Mouse (Mus musculus) embryonic facial prominence, embryonic 15.5 days (tissue): ENCODE results near the gene Emilin2. TPM values are rescaled to one million over a fixed set of nuclear protein-coding genes. Genes with fewer than 3 reads are reported as not detected.

Source experiments
- ATAC-seq: fragments of 200-750 bp; cut with Nextera tagmentation; 2 replicates; pipeline ENCODE4 v1.8.0; 2017; ENCODE audit warnings: low read depth, moderate TSS enrichment; ENCODE audit not compliant: insufficient number of reproducible peaks, low FRiP score, low TSS enrichment
- H3K27ac ChIP-seq: fragments of 300-500 bp; sonication (generic); replicated peaks from 2 replicates; pipeline ENCODE4 v1.5.1; 2015; ENCODE audit warnings: mild to moderate bottlenecking, inconsistent platforms
- H3K27me3 ChIP-seq: fragments of 300-500 bp; sonication (generic); 2 replicates; pipeline ENCODE4 v1.6.1; 2015; ENCODE audit warnings: inconsistent platforms
- H3K36me3 ChIP-seq: fragments of 300-500 bp; sonication (generic); 2 replicates; pipeline ENCODE4 v1.6.1; 2015; ENCODE audit warnings: mild to moderate bottlenecking, inconsistent platforms
- H3K4me1 ChIP-seq: fragments of 300-500 bp; sonication (generic); 2 replicates; pipeline ENCODE4 v1.6.1; 2015; ENCODE audit warnings: inconsistent platforms
- H3K4me2 ChIP-seq: fragments of 300-500 bp; sonication (generic); replicated peaks from 2 replicates; pipeline ENCODE4 v1.6.1; 2015; ENCODE audit warnings: mild to moderate bottlenecking, inconsistent platforms
- H3K4me3 ChIP-seq: fragments of 300-500 bp; sonication (generic); replicated peaks from 2 replicates; pipeline ENCODE4 v1.5.1; 2015; ENCODE audit warnings: mild to moderate bottlenecking, inconsistent platforms
- H3K9ac ChIP-seq: fragments of 300-500 bp; sonication (generic); 2 replicates; pipeline ENCODE4 v1.6.1; 2015; ENCODE audit warnings: inconsistent platforms
- H3K9me3 ChIP-seq: fragments of 300-500 bp; sonication (generic); replicated peaks from 2 replicates; pipeline ENCODE4 v1.6.1; 2016; ENCODE audit warnings: inconsistent platforms
- WGBS: fragments of 180-500 bp; shearing (Covaris S2); methylation state at CpG from one replicate; pipeline ENCODE4 v1.1.7; 2015; 5-methylcytosine and 5-hydroxymethylcytosine counted together
- polyA plus RNA-seq: library from polyadenylated mRNA; unstranded; fragments of >200 nt; fragmentation: Nextera tagmentation; extraction: Ambion mirVana; gene quantifications from 2 replicates; pipeline ENCODE4 v1.2.1, GENCODE M21; 2015

The Emilin2 gene
- polyA plus RNA-seq, 1 experiment from 2014 or later, result 26.3 TPM

DNA sequence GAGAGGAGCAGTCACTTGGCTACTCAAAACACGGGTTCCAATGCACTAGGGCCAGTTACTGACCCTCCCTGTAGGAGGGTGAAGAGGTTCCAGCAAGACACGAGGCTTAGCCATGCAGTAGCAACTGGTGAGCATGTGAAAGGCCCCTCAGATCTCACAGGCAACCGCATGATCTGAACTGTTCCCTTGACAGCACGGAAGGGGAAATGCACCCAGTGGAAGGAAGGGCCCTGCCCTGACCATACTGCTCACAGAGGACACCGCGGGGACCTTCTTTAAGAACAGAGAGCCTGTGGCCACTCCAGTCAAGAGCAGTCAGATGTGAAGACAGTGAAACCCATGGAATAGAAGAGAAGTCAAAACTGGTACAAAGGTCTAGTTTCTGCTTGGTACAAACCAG lies 48.6 kb downstream of the Emilin2 start:
- Histone ChIP-seq H3K27me3 (no peaks in the 10 kb centered on the region), H3K4me1 (peaks cover 6% of the 10 kb centered on the region; the same call in 1 of the 2 replicates), H3K36me3 (no peaks in the 10 kb centered on the region), H3K27ac (no peak overlapping the region), H3K4me2 (no peak overlapping the region), H3K9me3 (no peaks in the 10 kb centered on the region), H3K9ac (no peak overlapping the region), H3K4me3 (no peak overlapping the region)
- ATAC-seq, result no peak
- WGBS, result 78% methylated on average over 6 of the region's 6 CpGs

DNA sequence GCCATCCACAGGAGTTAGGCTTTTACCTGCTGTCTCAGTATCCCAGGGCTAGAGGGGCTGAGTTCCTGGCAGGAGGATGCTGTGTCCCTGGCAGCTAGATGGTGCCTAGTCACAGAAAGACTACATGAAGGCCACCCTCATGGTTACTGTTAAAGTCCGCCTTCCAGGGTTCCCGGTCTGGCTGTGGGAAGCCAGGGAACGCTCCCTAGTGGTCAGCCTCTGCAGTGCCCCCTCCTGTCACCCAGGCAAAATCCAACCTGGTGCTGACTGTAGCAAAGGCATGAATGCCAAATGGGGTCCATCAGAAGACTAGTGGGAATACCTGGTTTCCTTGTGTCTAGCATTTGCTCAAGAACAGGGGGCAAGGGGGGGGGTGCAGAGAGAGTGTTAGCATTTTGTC lies 51.1 kb downstream of the Emilin2 start:
- peaks cover 6% of the 10 kb centered on the region; the same call in 1 of the 2 replicates for H3K4me1 ChIP-seq
- no peaks in the 10 kb centered on the region for H3K36me3 ChIP-seq
- 35% methylated on average over 3 of the region's 3 CpGs for WGBS
- no peak overlapping the region for H3K9ac ChIP-seq
- H3K9me3 ChIP-seq, result no peaks in the 10 kb centered on the region
- ATAC-seq, result no peak
- no peak overlapping the region for H3K27ac ChIP-seq
- no peak overlapping the region for H3K4me2 ChIP-seq
- no peaks in the 10 kb centered on the region for H3K27me3 ChIP-seq
- H3K4me3 ChIP-seq, result no peak overlapping the region

DNA sequence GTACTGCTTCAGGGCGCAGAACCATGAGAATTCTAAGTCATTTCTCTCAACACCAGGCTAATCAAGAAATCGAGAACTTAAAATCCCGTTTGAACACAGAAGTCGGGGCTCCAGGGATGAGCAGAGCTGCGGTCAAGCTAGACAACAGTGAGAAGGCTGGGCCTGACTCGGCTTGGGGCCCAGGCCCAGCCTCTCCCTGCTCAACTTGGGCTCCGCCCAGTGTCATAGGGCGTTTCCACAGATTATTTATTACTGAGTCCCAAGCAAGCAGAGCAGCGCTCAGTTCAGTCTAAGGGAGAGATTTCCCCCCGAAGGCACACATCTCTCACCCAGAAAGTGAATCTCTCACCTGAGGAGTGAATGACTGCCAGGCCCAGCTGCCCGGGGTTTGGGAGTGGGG lies 52.1 kb downstream of the Emilin2 start:
- Histone ChIP-seq H3K4me2 (no peak overlapping the region), H3K9me3 (no peaks in the 10 kb centered on the region), H3K9ac (no peak overlapping the region), H3K27me3 (no peaks in the 10 kb centered on the region), H3K27ac (no peak overlapping the region), H3K36me3 (no peaks in the 10 kb centered on the region), H3K4me1 (peaks cover 3% of the 10 kb centered on the region; the same call in 1 of the 2 replicates), H3K4me3 (no peak overlapping the region)
- 69% methylated on average over 11 of the region's 11 CpGs for WGBS
- no peak for ATAC-seq

DNA sequence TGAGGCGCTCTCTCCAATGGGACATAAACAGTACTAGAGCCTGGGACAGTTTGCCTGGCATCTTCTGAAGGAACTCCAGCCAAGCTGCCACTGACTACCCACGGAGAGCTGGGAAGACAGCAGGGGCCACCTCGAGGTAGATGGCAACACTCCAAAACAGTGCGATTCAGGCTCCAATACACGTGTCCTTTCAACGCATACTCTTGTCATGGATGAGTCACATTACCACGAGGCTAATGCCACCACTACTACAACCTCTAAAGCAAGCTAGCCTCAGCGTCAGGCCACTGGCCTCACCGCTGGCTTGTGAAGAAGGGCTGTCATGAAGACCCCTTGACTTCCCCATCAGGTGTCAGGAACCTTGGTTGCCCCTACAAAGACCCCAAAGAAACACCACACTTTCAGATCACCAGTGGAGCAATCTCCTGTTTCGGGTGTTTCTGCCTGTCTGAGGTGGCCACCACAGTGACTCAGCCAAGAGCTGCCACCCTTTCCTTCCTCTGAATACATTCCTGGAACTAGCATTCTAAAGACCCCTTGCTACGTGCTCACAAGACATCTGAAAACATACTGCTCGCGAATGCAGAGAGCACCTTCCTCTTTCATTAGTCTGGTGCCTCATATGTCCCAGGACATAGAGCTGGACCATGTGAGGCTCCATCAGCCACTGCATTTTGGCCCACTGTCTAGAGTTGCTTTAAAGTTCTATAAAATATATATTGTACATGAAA lies 54.8 kb downstream of the Emilin2 start:
- ATAC-seq, result no peak
- no peak overlapping the region for H3K9ac ChIP-seq
- H3K4me2 ChIP-seq, result no peak overlapping the region
- H3K4me1 ChIP-seq, result peaks cover 17% of the 10 kb centered on the region
- H3K27me3 ChIP-seq, result no peaks in the 10 kb centered on the region
- no peaks in the 10 kb centered on the region for H3K9me3 ChIP-seq
- no peak overlapping the region for H3K27ac ChIP-seq
- WGBS, result 83% methylated on average over 13 of the region's 13 CpGs
- H3K4me3 ChIP-seq, result no peak overlapping the region
- 0 out of 2 replicates have a peak, but pooled peaks cover 5% of the 10 kb centered on the region for H3K36me3 ChIP-seq

DNA sequence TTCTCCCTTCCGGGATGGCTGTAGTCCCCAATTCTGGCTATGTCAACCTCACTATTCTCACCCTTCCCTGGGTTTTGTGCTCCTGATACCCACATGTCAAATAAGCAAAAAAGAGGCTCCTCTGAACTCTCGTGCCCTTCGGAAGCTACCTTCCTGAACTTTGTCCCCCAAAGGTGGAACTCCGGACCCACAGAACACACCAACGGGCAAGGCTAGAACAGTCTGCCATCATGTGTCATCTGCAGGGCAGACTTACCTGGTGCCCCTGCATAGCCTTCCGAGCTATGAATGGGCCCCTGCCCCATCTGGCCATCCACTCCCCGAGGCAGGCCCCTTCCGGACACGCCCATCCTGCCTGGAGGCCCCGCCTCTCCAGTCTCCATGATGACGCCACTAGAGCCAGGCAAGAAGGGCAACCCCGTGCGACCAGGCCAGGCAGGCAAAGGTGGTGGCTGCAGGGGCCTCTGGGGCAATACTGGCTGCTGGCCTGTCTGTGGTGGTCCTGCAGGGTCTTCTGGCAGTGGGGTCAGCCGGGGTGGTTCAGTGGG lies 55.6 kb downstream of the Emilin2 start:
- no peak overlapping the region for H3K9ac ChIP-seq
- no peak overlapping the region for H3K4me3 ChIP-seq
- H3K36me3 ChIP-seq, result 0 out of 2 replicates have a peak, but pooled peaks cover 5% of the 10 kb centered on the region
- H3K9me3 ChIP-seq, result no peaks in the 10 kb centered on the region
- H3K27ac ChIP-seq, result no peak overlapping the region
- WGBS, result 78% methylated on average over 14 of the region's 14 CpGs
- peaks cover 24% of the 10 kb centered on the region for H3K4me1 ChIP-seq
- H3K4me2 ChIP-seq, result no peak overlapping the region
- ATAC-seq, result no peak; the same call in 1 of the 2 replicates
- H3K27me3 ChIP-seq, result no peaks in the 10 kb centered on the region

DNA sequence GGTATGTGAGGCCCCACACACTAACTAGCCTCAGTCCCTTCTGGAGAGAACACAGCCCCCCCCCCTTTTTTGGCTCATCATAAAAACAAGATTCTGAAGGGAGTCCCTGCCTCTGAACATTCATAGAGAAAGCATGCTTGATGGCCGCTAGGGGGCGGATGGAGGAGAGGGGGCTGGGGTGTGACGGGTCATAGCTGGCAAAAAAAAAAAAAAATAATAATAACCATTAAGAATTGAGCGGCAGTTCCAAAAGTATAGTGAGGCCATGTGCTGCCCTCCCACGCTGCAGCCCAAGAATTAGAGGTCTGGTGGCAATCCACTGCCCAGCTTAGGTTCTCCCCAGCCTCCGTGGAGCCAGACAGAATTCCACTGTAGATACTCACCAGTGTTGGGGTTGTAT lies 57.0 kb downstream of the Emilin2 start:
- ATAC-seq, result no peak
- H3K4me1 ChIP-seq, result peaks cover 28% of the 10 kb centered on the region

DNA sequence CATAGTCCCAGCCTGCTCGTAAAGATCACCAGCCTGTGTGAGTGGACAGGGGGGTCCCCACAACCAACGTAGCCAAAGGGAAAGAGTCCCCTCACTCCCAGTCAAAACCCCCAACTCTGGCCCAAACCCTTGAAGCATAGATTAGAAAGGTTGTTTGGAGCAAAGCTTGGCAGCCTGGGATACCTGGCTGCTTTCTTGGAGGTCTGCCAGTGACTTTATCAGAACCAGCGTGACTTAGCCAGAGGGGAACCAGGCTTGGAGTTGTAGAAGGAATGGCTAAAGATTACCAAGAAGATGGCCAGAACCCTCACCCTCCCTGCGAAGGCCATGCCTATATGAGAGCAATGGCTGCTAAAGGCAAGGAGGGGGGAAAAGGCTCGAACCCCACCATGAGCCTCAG lies 57.7 kb downstream of the Emilin2 start:
- Histone ChIP-seq H3K4me1 (peaks cover 28% of the 10 kb centered on the region), H3K27me3 (no peaks in the 10 kb centered on the region), H3K36me3 (peaks cover 12% of the 10 kb centered on the region; the same call in 1 of the 2 replicates), H3K4me3 (no peak overlapping the region), H3K27ac (no peak overlapping the region), H3K9ac (no peak overlapping the region), H3K9me3 (no peaks in the 10 kb centered on the region), H3K4me2 (no peak overlapping the region)
- 69% methylated on average over 5 of the region's 5 CpGs for WGBS
- ATAC-seq, result no peak

More for the DNA sequence above, 57.0 kb downstream of the Emilin2 start:
- WGBS, result 44% methylated on average over 6 of the region's 6 CpGs
- Histone ChIP-seq H3K4me2 (no peak overlapping the region), H3K9me3 (no peaks in the 10 kb centered on the region), H3K27ac (no peak overlapping the region), H3K4me3 (no peak overlapping the region), H3K9ac (no peak overlapping the region), H3K27me3 (no peaks in the 10 kb centered on the region), H3K36me3 (peaks cover 9% of the 10 kb centered on the region; the same call in 1 of the 2 replicates)

DNA sequence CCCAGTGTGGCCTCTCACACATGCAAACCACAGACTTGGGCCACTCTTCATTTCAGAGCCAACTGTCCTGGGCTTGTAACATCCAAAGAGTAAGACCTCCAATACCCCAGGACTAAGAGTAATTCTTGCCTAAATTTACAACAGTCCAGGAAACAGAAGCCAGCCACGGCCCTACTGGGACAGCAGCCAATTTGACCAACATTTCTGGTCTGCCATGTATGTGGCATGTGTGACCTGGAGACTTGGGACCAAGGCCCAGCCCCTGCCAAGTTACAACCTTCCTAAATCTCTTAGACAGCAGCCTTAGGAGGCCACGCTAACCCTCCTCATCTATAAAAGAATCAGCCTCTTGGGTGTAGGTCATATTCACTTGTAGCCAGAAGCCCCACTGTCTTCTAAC lies 58.4 kb downstream of the Emilin2 start:
- H3K27me3 ChIP-seq, result no peaks in the 10 kb centered on the region
- H3K4me3 ChIP-seq, result no peak overlapping the region
- peaks cover 28% of the 10 kb centered on the region for H3K4me1 ChIP-seq
- no peak for ATAC-seq
- H3K36me3 ChIP-seq, result peaks cover 13% of the 10 kb centered on the region; the same call in 1 of the 2 replicates
- H3K27ac ChIP-seq, result no peak overlapping the region
- H3K4me2 ChIP-seq, result no peak overlapping the region
- WGBS, result 82% methylated on average over 2 of the region's 2 CpGs
- H3K9ac ChIP-seq, result no peak overlapping the region
- no peaks in the 10 kb centered on the region for H3K9me3 ChIP-seq

DNA sequence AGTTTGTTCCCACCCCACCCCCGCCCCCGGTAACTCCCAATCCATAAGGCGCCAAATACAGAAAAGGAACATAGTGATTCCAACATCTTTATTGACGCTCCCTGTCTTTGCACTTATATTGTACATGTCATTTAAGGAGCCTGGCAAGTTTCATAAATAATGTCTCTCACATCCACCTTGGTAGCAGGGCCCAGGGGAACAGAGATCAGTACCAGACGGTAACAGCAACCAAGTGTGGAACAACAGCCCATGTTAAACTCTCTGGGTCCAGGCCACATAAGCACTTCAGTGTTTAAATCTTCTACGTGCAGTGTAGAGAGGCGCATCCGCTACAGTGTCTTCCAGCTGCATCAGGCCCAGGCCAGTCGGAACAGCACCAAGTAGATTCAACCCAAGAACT lies 59.7 kb downstream of the Emilin2 start:
- ATAC-seq, result no peak
- Histone ChIP-seq H3K4me2 (no peak overlapping the region), H3K4me3 (no peak overlapping the region), H3K27me3 (no peaks in the 10 kb centered on the region), H3K9ac (no peak overlapping the region), H3K36me3 (peaks cover 24% of the 10 kb centered on the region), H3K4me1 (peaks cover 28% of the 10 kb centered on the region), H3K27ac (peak overlapping the region; percentile 72), H3K9me3 (no peaks in the 10 kb centered on the region)
- 49% methylated on average over 9 of the region's 9 CpGs for WGBS

DNA sequence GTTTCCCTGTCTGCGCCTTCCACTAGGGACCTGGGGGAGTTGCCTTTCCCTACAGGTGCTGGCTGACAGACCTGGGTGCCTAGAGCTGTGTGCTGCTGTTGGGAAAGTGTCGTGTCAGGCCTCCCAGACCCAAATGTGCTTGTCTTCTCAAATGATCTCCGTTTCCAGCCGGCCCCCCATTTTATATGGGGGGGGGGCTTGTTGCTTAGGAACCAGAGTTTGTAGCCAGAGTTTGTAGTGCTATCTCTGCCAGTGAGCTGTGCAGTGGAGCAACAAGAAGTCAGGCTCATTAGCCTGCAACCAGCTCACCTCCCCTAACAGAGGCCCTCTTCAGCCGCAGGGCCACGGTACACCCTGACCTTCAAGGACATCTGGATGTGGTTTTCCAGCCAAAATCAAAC lies 60.2 kb downstream of the Emilin2 start:
- peak; percentile 48; the same call in 1 of the 2 replicates for ATAC-seq
- 36% methylated on average over 6 of the region's 6 CpGs for WGBS

DNA sequence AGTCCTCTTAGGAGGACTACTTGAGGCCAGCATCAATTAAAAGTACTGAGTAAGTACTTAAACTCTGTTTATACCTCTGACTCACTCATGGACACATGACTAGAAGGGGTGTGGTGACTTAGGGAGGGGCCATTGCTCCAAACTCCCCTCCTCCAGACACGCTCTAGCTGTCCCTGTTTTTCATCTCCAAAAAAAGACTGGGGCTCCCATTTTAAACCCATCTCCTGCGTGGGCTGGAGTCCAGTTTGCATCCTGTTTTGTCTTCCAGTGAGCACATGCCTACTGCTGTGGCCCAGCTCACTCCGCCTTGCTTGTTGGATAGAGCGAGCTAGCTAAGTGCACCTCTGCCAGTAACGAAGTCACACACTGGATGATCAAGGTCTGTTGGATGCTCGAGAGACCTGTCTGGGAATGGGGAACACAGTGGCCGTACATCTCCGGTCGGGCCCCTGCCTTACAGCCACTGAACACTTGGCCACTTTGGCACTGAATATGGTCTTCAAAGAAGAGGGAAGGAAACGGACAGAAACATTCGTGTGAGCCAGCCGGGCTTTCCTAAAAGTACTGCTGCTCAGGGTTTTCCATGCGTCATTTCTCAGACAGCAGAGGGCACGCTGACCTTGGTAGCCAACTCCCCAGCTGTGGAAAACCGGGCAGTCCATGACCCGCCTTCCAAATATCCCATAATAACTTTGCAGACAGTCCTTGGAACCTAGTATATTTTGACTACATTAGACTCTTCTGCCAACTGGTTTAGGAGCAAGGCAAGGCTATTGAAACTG lies 60.8 kb downstream of the Emilin2 start:
- Histone ChIP-seq H3K4me2 (no peak overlapping the region), H3K27ac (peak overlapping the region; percentile 72)
- WGBS, result 67% methylated on average over 16 of the region's 16 CpGs

More for the DNA sequence above, 60.2 kb downstream of the Emilin2 start:
- no peak overlapping the region for H3K4me2 ChIP-seq
- H3K27me3 ChIP-seq, result no peaks in the 10 kb centered on the region
- peaks cover 28% of the 10 kb centered on the region for H3K4me1 ChIP-seq
- H3K9me3 ChIP-seq, result no peaks in the 10 kb centered on the region
- no peak overlapping the region for H3K4me3 ChIP-seq
- peak overlapping the region; percentile 72 for H3K27ac ChIP-seq
- peaks cover 29% of the 10 kb centered on the region for H3K36me3 ChIP-seq
- H3K9ac ChIP-seq, result no peak overlapping the region

More for the DNA sequence above, 60.8 kb downstream of the Emilin2 start:
- H3K27me3 ChIP-seq, result no peaks in the 10 kb centered on the region
- H3K4me3 ChIP-seq, result no peak overlapping the region
- no peak; the same call in 1 of the 2 replicates for ATAC-seq
- no peaks in the 10 kb centered on the region for H3K9me3 ChIP-seq
- H3K9ac ChIP-seq, result no peak overlapping the region
- H3K36me3 ChIP-seq, result peaks cover 35% of the 10 kb centered on the region
- peaks cover 28% of the 10 kb centered on the region for H3K4me1 ChIP-seq
